Mouse (Mus musculus): Measurements from ENCODE around the gene 4930539E08Rik.

- no peak for TF ChIP-seq GATA1 (IDR thresholded peaks at IDR 0.05; ENCODE audit: low read length)
- TF ChIP-seq TAL1 (IDR thresholded peaks at IDR 0.05; ENCODE audit: low read length): no peak
Measured at GRCm38 (mm10) chr17:28915060-28915628, at the start of gene 4930539E08Rik.
